Mouse (Mus musculus): ENCODE measurements around the gene Kcnh6.
"Not testable (repeated sequence)": the region's sequence is repeated elsewhere in the genome, so short reads cannot be mapped to it uniquely, and the experiment has no call there.

Kcnh6 gene

GRCm38 (mm10) chr11:106061311-106061710, 53.4 kb downstream of the Kcnh6 start:
- in situ Hi-C loops (cut with MboI, MseI) = no loop called here

- in situ Hi-C loops (cut with MboI, MseI) = no loop called here
Measured at GRCm38 (mm10) chr11:106063756-106064155, 55.8 kb downstream of the Kcnh6 start.

- in situ Hi-C loops (cut with MboI, MseI) = no loop called here
Measured at GRCm38 (mm10) chr11:106065073-106065922, 57.4 kb downstream of the Kcnh6 start.

GRCm38 (mm10) chr11:106065923-106066571, 58.1 kb downstream of the Kcnh6 start, which contains the start of gene Taco1:
Gene Taco1 (plus strand): TSS chr11:106066061.
- in situ Hi-C loops (cut with MboI, MseI) = no loop called here

- in situ Hi-C loops (cut with MboI, MseI) = not testable (repeated sequence)
Measured at GRCm38 (mm10) chr11:106066616-106067015, 58.7 kb downstream of the Kcnh6 start.

GRCm38 (mm10) chr11:106073774-106074173, 65.8 kb downstream of the Kcnh6 start:
- in situ Hi-C loops (cut with MboI, MseI) = no loop called here

GRCm38 (mm10) chr11:106076321-106076720, 68.4 kb downstream of the Kcnh6 start:
- in situ Hi-C loops (cut with MboI, MseI) = no loop called here

Data from T-helper 2 cell (primary cell).